Mouse (Mus musculus): ENCODE measurements around the gene Gramd1c. TPM values are rescaled to one million over a fixed set of nuclear protein-coding genes. Genes with fewer than 3 reads are reported as not detected.

Gene Gramd1c
- polyA plus RNA-seq, 2 experiments, result 4.6 to 6.7 TPM

GRCm38 (mm10) chr16:44002086-44002485, 61.1 kb downstream of the Gramd1c start:
- 0 out of 2 replicates have a peak, but pooled peaks cover 3% of the 10 kb centered on the region for H3K36me3 ChIP-seq (ENCODE audit: control insufficient read depth, insufficient read depth, low read length)
- H3K4me1 ChIP-seq (ENCODE audit: control insufficient read depth, insufficient read depth, low read length), result no peaks in the 10 kb centered on the region
- DNase-seq (ENCODE audit: low spot score), result no peak
- no peak for ATAC-seq (ENCODE audit: low FRiP score, low read depth)
- H3K9ac ChIP-seq (ENCODE audit: low read depth, low read length, severe bottlenecking), result no peak overlapping the region
- H3K27me3 ChIP-seq (ENCODE audit: control insufficient read depth, insufficient read depth, low read length), result no peaks in the 10 kb centered on the region
- 60% methylated on average over 5 of the region's 5 CpGs for WGBS
- H3K4me3 ChIP-seq (replicated peaks; ENCODE audit: low read length), result no peak overlapping the region
- no peak overlapping the region for H3K4me2 ChIP-seq (replicated peaks; ENCODE audit: low read depth, low read length, severe bottlenecking)
- H3K27ac ChIP-seq (replicated peaks; ENCODE audit: low read depth, low read length), result no peak overlapping the region
- TF ChIP-seq POLR2A (IDR thresholded peaks at IDR 0.05; ENCODE audit: borderline replicate concordance, extremely low read depth, insufficient read depth, insufficient read length), result no peak
- H3K9me3 ChIP-seq (ENCODE audit: control insufficient read depth, low read length), result no peaks in the 10 kb centered on the region

DNA sequence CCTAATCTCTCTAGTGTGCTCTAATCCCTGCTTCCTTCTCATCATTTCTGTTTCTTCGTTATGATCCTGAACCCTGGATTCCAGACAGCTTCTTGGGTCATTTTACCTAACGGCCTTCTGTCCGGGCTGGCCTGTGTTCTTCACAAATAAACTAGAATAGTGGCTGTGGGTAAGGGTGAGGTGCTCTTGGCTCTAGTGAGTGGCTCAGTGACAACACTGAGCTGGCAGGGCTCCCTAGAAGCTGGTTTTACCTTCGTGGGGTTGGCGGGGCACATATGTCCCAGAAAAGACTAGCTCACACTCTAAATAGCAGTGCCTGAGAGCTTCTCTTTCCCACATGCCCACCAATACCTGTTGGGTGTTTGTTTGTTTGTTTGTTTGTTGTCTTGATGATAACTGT, 63.6 kb downstream of the Gramd1c start:
- H3K27ac ChIP-seq (replicated peaks; ENCODE audit: low read depth, low read length), result no peak overlapping the region
- no peak for ATAC-seq (ENCODE audit: low FRiP score, low read depth)
- no peak for TF ChIP-seq POLR2A (IDR thresholded peaks at IDR 0.05; ENCODE audit: borderline replicate concordance, extremely low read depth, insufficient read depth, insufficient read length)
- no peaks in the 10 kb centered on the region for H3K9me3 ChIP-seq (ENCODE audit: control insufficient read depth, low read length)
- H3K9ac ChIP-seq (ENCODE audit: low read depth, low read length, severe bottlenecking), result no peak overlapping the region
- H3K4me3 ChIP-seq (replicated peaks; ENCODE audit: low read length), result no peak overlapping the region
- no peaks in the 10 kb centered on the region for H3K27me3 ChIP-seq (ENCODE audit: control insufficient read depth, insufficient read depth, low read length)
- H3K4me2 ChIP-seq (replicated peaks; ENCODE audit: low read depth, low read length, severe bottlenecking), result no peak overlapping the region
- no peak for DNase-seq (ENCODE audit: low spot score)
- H3K36me3 ChIP-seq (ENCODE audit: control insufficient read depth, insufficient read depth, low read length), result no peaks in the 10 kb centered on the region
- H3K4me1 ChIP-seq (ENCODE audit: control insufficient read depth, insufficient read depth, low read length), result no peaks in the 10 kb centered on the region
- 65% methylated on average over 5 of the region's 5 CpGs for WGBS

DNA sequence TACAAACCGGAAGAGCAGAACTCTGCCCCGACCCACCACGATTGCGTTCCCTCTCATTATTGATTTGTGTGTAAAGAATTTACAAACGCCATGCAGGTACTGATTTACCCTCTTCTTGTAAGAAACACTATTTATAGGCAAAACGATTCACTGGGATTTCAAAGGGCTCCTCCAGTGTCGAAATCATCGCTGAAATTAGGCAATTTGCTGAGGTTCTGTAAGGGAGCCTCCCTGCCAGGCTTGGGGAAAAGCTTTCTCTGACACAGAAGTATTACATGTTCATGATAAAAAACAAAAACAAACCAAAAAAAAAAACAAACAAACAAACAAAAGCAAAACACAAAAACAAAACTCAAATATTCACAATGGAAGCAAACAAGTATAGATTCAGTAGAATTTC, 64.0 kb downstream of the Gramd1c start:
- no peak for TF ChIP-seq POLR2A (IDR thresholded peaks at IDR 0.05; ENCODE audit: borderline replicate concordance, extremely low read depth, insufficient read depth, insufficient read length)
- H3K4me1 ChIP-seq (ENCODE audit: control insufficient read depth, insufficient read depth, low read length), result no peaks in the 10 kb centered on the region

GRCm38 (mm10) chr16:43994623-43995022, 68.5 kb downstream of the Gramd1c start:
- 74% methylated on average over 3 of the region's 3 CpGs for WGBS
- Histone ChIP-seq H3K27ac (replicated peaks; ENCODE audit: low read depth, low read length) (no peak overlapping the region), H3K9ac (ENCODE audit: low read depth, low read length, severe bottlenecking) (no peak overlapping the region), H3K4me3 (replicated peaks; ENCODE audit: low read length) (no peak overlapping the region), H3K4me1 (ENCODE audit: control insufficient read depth, insufficient read depth, low read length) (no peaks in the 10 kb centered on the region), H3K27me3 (ENCODE audit: control insufficient read depth, insufficient read depth, low read length) (no peaks in the 10 kb centered on the region), H3K9me3 (ENCODE audit: control insufficient read depth, low read length) (no peaks in the 10 kb centered on the region), H3K4me2 (replicated peaks; ENCODE audit: low read depth, low read length, severe bottlenecking) (no peak overlapping the region), H3K36me3 (ENCODE audit: control insufficient read depth, insufficient read depth, low read length) (no peaks in the 10 kb centered on the region)
- ATAC-seq (ENCODE audit: low FRiP score, low read depth) (no peak), DNase-seq (ENCODE audit: low spot score) (no peak)
- TF ChIP-seq POLR2A (IDR thresholded peaks at IDR 0.05; ENCODE audit: borderline replicate concordance, extremely low read depth, insufficient read depth, insufficient read length), result no peak

More for the DNA sequence above, 64.0 kb downstream of the Gramd1c start:
- H3K36me3 ChIP-seq (ENCODE audit: control insufficient read depth, insufficient read depth, low read length), result no peaks in the 10 kb centered on the region
- no peak for ATAC-seq (ENCODE audit: low FRiP score, low read depth)
- no peaks in the 10 kb centered on the region for H3K9me3 ChIP-seq (ENCODE audit: control insufficient read depth, low read length)
- H3K27ac ChIP-seq (replicated peaks; ENCODE audit: low read depth, low read length), result no peak overlapping the region
- H3K9ac ChIP-seq (ENCODE audit: low read depth, low read length, severe bottlenecking), result no peak overlapping the region
- WGBS, result 76% methylated on average over 8 of the region's 8 CpGs
- no peak for DNase-seq (ENCODE audit: low spot score)
- no peak overlapping the region for H3K4me3 ChIP-seq (replicated peaks; ENCODE audit: low read length)
- H3K4me2 ChIP-seq (replicated peaks; ENCODE audit: low read depth, low read length, severe bottlenecking), result no peak overlapping the region
- no peaks in the 10 kb centered on the region for H3K27me3 ChIP-seq (ENCODE audit: control insufficient read depth, insufficient read depth, low read length)

DNA sequence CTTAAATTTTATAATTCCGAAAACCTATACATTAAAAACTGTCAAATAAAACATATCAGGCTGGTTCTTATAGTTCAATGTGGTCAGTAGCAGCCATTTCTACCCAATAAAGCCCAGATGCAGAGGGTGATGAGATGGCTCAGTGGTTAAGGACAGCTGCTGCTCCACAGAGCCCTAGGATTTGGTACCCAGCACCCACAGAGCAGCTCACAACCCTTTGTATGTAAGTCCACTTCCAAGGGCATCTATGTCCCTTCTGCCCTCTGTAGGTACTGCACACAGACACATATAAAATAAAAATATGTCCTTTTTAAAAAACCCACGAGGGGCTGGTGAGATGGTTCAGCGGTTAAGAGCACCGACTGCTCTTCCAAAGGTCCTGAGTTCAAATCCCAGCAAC, 76.8 kb downstream of the Gramd1c start:
- Histone ChIP-seq H3K9ac (ENCODE audit: low read depth, low read length, severe bottlenecking) (no peak overlapping the region), H3K27me3 (ENCODE audit: control insufficient read depth, insufficient read depth, low read length) (no peaks in the 10 kb centered on the region), H3K9me3 (ENCODE audit: control insufficient read depth, low read length) (no peaks in the 10 kb centered on the region), H3K27ac (replicated peaks; ENCODE audit: low read depth, low read length) (no peak overlapping the region), H3K4me2 (replicated peaks; ENCODE audit: low read depth, low read length, severe bottlenecking) (no peak overlapping the region), H3K36me3 (ENCODE audit: control insufficient read depth, insufficient read depth, low read length) (no peaks in the 10 kb centered on the region), H3K4me1 (ENCODE audit: control insufficient read depth, insufficient read depth, low read length) (no peaks in the 10 kb centered on the region), H3K4me3 (replicated peaks; ENCODE audit: low read length) (no peak overlapping the region)
- 77% methylated on average over 4 of the region's 4 CpGs for WGBS
- ATAC-seq (ENCODE audit: low FRiP score, low read depth) (no peak), DNase-seq (ENCODE audit: low spot score) (no peak)
- no peak for TF ChIP-seq POLR2A (IDR thresholded peaks at IDR 0.05; ENCODE audit: borderline replicate concordance, extremely low read depth, insufficient read depth, insufficient read length)

- WGBS, result 28% methylated on average over 9 of the region's 9 CpGs
- Histone ChIP-seq H3K4me3 (replicated peaks; ENCODE audit: low read length) (peak overlapping the region; percentile 68), H3K27me3 (ENCODE audit: control insufficient read depth, insufficient read depth, low read length) (0 out of 2 replicates have a peak, but pooled peaks cover 8% of the 10 kb centered on the region), H3K4me1 (ENCODE audit: control insufficient read depth, insufficient read depth, low read length) (peaks cover 5% of the 10 kb centered on the region; the same call in 1 of the 2 replicates), H3K9ac (ENCODE audit: low read depth, low read length, severe bottlenecking) (peak overlapping the region; percentile 59), H3K27ac (replicated peaks; ENCODE audit: low read depth, low read length) (no peak overlapping the region), H3K9me3 (ENCODE audit: control insufficient read depth, low read length) (no peaks in the 10 kb centered on the region), H3K4me2 (replicated peaks; ENCODE audit: low read depth, low read length, severe bottlenecking) (peak overlapping the region; percentile 100), H3K36me3 (ENCODE audit: control insufficient read depth, insufficient read depth, low read length) (no peaks in the 10 kb centered on the region)
- ATAC-seq (ENCODE audit: low FRiP score, low read depth), result no peak
- no peak for DNase-seq (ENCODE audit: low spot score)
- no peak for TF ChIP-seq POLR2A (IDR thresholded peaks at IDR 0.05; ENCODE audit: borderline replicate concordance, extremely low read depth, insufficient read depth, insufficient read length)
These were observed 83.0 kb downstream of the Gramd1c start for GRCm38 (mm10) chr16:43980110-43980609.

All from limb, embryonic 14.5 days (tissue).